Mouse (Mus musculus): ENCODE data around the gene Usp53. TPM values are rescaled to one million over a fixed set of nuclear protein-coding genes. Genes with fewer than 3 reads are reported as not detected.

The Usp53 gene
- total and polyA plus RNA-seq, 2 experiments from 2014 or later, result 13.1 to 14.1 TPM

DNA sequence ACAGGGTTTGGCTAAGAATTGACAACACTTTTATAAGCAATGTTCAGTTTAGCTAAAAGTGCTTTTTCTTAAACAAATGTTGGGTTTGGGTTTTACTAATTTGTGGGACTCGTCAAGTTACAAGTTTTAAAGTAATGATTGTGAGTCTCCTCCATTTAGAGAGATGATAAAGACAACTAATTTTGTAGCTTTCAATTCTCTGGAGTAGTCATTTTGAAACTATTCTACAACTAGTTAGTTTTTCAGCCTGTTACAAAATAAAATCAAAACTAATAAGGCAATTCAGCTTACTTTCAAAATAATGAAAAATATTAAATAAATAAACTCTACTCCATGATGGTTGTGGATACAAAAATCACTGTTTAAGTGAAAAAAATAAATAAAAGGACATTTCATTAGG is 51.8 kb downstream of the Usp53 start:
- Histone ChIP-seq H3K27me3 (ENCODE audit: insufficient read depth, low read length) (no peaks in the 10 kb centered on the region), H3K27ac (ENCODE audit: low read depth, low read length) (no peak overlapping the region), H3K4me2 (ENCODE audit: low read depth, low read length, poor library complexity, severe bottlenecking) (no peak overlapping the region), H3K4me1 (ENCODE audit: insufficient read depth, low read length) (no peaks in the 10 kb centered on the region), H3K9me3 (ENCODE audit: low read length) (no peaks in the 10 kb centered on the region), H3K4me3 (ENCODE audit: low read depth, low read length) (no peak overlapping the region), H3K9ac (replicated peaks; ENCODE audit: low read length, poor library complexity, severe bottlenecking) (no peak overlapping the region), H3K36me3 (ENCODE audit: insufficient read depth, low read length) (peaks cover 10% of the 10 kb centered on the region; the same call in 1 of the 2 replicates)
- WGBS, result 86% methylated on average over 1 of the region's 1 CpGs
- ATAC-seq (ENCODE audit: low FRiP score) (no peak), DNase-seq (ENCODE audit: low spot score) (no peak)
- no peak for TF ChIP-seq CTCF (IDR thresholded peaks at IDR 0.05)

DNA sequence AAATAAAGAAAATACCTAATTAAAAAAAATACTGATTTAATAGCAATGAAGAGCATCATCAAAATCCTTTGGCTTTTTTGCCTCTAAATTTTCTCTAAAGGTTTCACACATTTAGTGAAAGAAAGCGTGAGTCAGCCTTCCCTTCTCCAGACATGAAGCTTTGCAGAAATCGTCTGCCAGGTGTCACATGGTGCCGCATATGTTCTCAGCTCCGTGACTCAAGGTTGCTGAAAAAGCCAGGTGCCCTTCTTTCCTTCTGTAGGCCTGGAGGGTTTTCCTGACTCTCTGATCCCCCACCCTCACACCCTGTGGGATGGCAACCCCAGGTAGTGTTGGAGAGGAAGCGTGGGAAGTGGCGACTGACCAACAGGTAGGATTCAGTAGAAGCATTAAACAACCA is 54.6 kb downstream of the Usp53 start:
- DNase-seq (ENCODE audit: low spot score) (no peak), ATAC-seq (ENCODE audit: low FRiP score) (no peak)
- no peak overlapping the region for H3K4me3 ChIP-seq (ENCODE audit: low read depth, low read length)
- no peak overlapping the region for H3K27ac ChIP-seq (ENCODE audit: low read depth, low read length)
- H3K27me3 ChIP-seq (ENCODE audit: insufficient read depth, low read length), result no peaks in the 10 kb centered on the region
- no peak for TF ChIP-seq CTCF (IDR thresholded peaks at IDR 0.05)
- H3K36me3 ChIP-seq (ENCODE audit: insufficient read depth, low read length), result peaks cover 7% of the 10 kb centered on the region; the same call in 1 of the 2 replicates
- no peaks in the 10 kb centered on the region for H3K4me1 ChIP-seq (ENCODE audit: insufficient read depth, low read length)
- H3K9ac ChIP-seq (replicated peaks; ENCODE audit: low read length, poor library complexity, severe bottlenecking), result no peak overlapping the region
- 91% methylated on average over 6 of the region's 6 CpGs for WGBS
- no peak overlapping the region for H3K4me2 ChIP-seq (ENCODE audit: low read depth, low read length, poor library complexity, severe bottlenecking)
- no peaks in the 10 kb centered on the region for H3K9me3 ChIP-seq (ENCODE audit: low read length)

DNA sequence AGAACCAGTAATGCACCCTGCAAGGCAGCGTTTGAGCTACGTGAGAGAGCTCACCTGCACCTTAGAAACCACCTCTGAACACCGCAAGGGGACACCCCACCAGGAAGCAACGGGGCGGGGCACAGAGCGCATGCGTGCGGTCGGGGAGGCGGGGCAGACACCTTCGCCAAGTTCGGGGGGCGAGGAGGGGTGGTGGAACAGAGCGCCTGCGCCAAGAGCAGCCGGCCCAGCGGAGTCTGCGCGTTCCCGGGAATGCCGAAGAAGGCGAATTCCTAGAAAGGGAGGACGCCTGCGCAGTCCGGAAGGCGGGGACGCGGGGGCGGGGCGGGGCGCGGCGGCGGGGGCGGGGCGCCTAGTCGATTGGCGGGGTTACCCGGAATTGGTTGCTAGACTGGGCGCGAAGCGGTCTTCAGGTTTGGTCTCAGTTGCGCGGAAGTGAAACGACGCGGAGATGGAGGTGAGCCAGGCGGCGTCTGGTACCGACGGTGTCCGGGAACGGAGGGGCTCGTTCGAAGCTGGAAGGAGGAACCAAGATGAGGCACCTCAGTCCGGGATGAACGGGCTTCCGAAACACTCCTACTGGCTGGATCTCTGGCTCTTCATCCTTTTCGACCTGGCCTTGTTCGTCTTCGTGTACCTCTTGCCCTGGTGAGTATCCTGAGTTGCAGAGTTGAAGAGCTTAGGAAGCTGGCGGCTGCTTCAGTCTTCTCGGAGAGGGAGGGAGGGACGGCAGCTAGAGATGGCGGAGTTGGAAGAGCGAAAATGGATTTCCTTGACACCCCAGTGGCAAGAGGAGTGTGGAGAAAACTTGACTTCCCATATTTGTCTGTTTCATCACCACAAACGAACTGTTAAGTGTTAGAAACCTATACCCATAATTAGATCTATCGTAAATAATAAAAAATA is 60.0 kb downstream of the Usp53 start, which contains the start of gene 1810037I17Rik:
Gene 1810037I17Rik, plus strand, starts transcription at position 195 of the 906 bp plus-strand sequence.
- Histone ChIP-seq H3K4me3 (ENCODE audit: low read depth, low read length) (peak within 1 kb of the TSS; percentile 50), H3K27ac (ENCODE audit: low read depth, low read length) (peak within 1 kb of the TSS; percentile 67; the same call in 1 of the 2 replicates), H3K27me3 (ENCODE audit: insufficient read depth, low read length) (no peaks in the 10 kb centered on the region), H3K4me2 (ENCODE audit: low read depth, low read length, poor library complexity, severe bottlenecking) (peak within 1 kb of the TSS; percentile 58), H3K4me1 (ENCODE audit: insufficient read depth, low read length) (no peaks in the 10 kb centered on the region), H3K36me3 (ENCODE audit: insufficient read depth, low read length) (no peaks in the 10 kb centered on the region), H3K9me3 (ENCODE audit: low read length) (no peaks in the 10 kb centered on the region), H3K9ac (replicated peaks; ENCODE audit: low read length, poor library complexity, severe bottlenecking) (peak within 1 kb of the TSS; percentile 56)
- under 1% methylated on average over 64 of the region's 68 CpGs for WGBS
- peak; percentile 97 for DNase-seq (ENCODE audit: low spot score)
- TF ChIP-seq CTCF (IDR thresholded peaks at IDR 0.05), result peak; percentile 66
- peak; percentile 99 for ATAC-seq (ENCODE audit: low FRiP score)

DNA sequence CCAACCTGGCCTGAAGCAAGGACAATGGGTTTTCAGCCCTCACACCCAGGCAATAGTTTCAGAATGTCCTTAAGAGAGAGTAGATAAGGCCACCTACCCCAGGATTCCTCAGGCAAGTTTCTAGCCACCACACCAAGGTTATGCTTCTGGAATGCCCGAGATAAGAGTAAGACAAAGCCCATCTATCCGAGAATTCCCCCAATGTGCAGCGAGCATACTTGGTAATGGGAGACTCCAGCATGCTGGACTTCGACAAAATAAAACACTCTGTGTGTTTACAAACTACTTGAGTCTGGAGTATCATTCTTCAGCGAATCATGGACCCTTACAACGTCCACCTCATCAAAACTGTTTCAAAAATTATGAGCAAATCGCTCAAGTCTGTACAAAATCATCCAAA is 61.2 kb downstream of the Usp53 start:
- H3K4me1 ChIP-seq (ENCODE audit: insufficient read depth, low read length), result no peaks in the 10 kb centered on the region
- no peak for DNase-seq (ENCODE audit: low spot score)
- 79% methylated on average over 7 of the region's 7 CpGs for WGBS
- no peaks in the 10 kb centered on the region for H3K36me3 ChIP-seq (ENCODE audit: insufficient read depth, low read length)
- H3K9ac ChIP-seq (replicated peaks; ENCODE audit: low read length, poor library complexity, severe bottlenecking), result no peak overlapping the region
- ATAC-seq (ENCODE audit: low FRiP score), result no peak
- no peaks in the 10 kb centered on the region for H3K27me3 ChIP-seq (ENCODE audit: insufficient read depth, low read length)
- no peaks in the 10 kb centered on the region for H3K9me3 ChIP-seq (ENCODE audit: low read length)
- no peak for TF ChIP-seq CTCF (IDR thresholded peaks at IDR 0.05)
- H3K4me3 ChIP-seq (ENCODE audit: low read depth, low read length), result no peak overlapping the region
- no peak overlapping the region for H3K27ac ChIP-seq (ENCODE audit: low read depth, low read length)
- H3K4me2 ChIP-seq (ENCODE audit: low read depth, low read length, poor library complexity, severe bottlenecking), result peak overlapping the region; percentile 58; the same call in 1 of the 2 replicates

DNA sequence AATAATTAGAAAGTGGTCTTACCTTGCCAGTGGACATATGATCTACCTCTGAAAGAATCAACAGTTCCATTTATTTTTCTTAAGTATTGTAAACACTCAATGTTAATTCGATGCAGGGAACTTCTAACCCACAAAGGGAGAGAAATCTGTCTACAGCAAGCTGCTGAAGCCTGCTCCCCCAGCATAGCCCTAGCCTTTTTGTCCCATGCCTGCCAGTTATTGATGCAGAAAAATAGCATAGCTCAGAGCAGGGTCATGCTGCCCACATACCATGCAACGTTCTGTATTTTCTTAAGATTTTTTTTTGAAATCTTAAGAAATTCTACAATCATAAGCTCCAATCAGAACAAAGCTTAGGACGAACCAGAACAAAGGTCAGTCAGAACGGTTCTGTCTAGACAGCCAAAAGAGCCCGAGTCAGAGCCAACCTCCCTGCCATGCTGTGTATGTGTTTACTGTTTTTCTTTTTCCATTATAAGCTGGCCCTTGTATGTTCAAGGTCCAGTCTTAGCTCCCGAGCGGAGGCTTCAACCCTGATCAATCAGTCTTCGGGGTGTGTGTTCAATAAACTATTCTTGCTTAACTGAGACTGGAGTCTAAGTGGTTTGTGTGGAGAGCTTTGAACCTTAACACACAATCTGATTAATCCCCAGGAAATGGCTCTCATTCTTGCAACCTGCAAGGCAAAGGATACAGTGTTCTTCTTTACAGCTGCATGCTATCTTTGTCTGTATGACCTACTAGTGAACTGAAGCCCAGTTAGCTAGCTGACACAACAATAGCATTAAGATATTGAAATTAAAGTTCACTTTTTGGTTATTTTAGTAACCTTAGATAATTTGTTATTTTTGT is 62.4 kb downstream of the Usp53 start:
- no peak for DNase-seq (ENCODE audit: low spot score)
- Histone ChIP-seq H3K27me3 (ENCODE audit: insufficient read depth, low read length) (no peaks in the 10 kb centered on the region), H3K36me3 (ENCODE audit: insufficient read depth, low read length) (no peaks in the 10 kb centered on the region), H3K9ac (replicated peaks; ENCODE audit: low read length, poor library complexity, severe bottlenecking) (no peak overlapping the region), H3K27ac (ENCODE audit: low read depth, low read length) (no peak overlapping the region), H3K4me1 (ENCODE audit: insufficient read depth, low read length) (no peaks in the 10 kb centered on the region), H3K4me2 (ENCODE audit: low read depth, low read length, poor library complexity, severe bottlenecking) (no peak overlapping the region), H3K9me3 (ENCODE audit: low read length) (no peaks in the 10 kb centered on the region), H3K4me3 (ENCODE audit: low read depth, low read length) (no peak overlapping the region)
- TF ChIP-seq CTCF (IDR thresholded peaks at IDR 0.05), result no peak
- no peak for ATAC-seq (ENCODE audit: low FRiP score)
- WGBS, result 81% methylated on average over 8 of the region's 8 CpGs

All from midbrain, postnatal 0 days (tissue).